Mouse (Mus musculus): ENCODE data around the gene Atg4d.
"Not testable (repeated sequence)": the region's sequence is repeated elsewhere in the genome, so short reads cannot be mapped to it uniquely, and the experiment has no call there.

Gene Atg4d

DNA sequence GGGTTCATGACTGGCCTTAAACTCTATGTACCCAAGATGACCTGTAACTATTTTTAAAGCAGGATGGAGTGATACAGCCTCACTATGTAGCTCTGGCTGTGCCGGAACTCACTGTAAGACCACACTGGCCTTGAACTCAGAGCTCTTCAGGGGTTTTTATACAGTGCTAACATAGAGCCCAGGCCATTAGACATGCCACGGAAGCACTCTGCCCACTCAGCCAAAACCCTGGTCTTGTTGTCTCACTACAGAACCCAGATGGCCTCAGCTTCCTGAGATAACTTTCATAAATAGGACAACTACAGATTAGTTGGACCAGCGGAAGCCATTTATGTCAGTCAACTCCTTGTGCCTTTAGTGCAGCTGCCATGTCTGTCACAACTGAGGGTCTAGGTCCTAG, 9.2 kb downstream of the Atg4d start:
- DNase-seq, result no peak

DNA sequence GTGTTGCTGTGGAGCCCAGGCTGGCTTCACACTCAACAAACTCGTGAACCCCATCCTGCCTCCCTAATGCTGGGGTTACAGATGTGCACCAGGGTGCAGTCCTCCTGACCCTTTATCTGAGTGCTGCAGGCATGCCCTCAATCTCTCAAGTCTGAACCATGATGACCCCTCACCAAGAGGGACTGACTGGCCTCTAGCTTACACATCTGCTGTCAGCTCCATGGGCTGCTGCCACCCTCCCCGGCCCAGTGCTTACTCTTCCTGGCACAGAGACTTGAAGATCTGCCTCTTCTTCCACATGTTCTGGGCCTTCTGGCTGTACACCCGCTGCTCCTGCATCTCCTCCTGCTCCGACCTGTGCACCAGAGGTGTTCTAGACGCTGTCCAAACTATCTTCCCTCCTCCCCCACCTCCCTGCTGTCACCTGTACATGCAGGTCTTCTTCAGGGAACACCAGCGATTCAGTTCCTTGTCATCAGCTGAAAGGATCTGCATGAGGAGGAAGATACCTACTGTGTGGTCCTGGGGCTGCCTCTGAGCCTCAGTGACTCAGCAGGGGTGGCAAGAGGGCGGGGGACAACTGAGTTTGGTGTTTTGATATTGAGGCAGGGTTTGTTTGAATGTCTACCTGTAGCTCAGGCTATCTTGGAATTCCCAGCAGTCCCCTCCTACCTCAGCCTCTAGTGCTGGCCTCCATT, 10.1 kb downstream of the Atg4d start:
- DNase-seq, result no peak

DNA sequence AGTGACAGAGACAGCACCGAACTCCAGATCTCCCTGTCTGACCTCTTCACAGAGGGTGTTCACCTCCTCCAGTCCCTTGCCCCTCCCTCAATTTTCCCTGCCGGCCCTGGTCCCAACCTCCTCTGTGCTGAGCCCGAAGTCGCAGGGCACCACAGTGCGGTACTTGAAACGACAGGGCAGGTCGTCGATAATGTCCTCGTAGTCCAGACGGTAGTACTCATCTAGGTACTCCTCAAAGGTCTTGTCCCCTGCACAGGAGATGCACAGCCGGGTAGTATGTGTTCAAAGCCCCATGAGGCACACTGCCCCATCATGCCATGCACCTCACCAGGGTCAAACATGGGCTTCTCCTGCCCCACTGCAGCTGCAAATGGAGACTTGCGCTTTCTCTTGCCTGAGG, 10.6 kb downstream of the Atg4d start:
- DNase-seq, result no peak

DNA sequence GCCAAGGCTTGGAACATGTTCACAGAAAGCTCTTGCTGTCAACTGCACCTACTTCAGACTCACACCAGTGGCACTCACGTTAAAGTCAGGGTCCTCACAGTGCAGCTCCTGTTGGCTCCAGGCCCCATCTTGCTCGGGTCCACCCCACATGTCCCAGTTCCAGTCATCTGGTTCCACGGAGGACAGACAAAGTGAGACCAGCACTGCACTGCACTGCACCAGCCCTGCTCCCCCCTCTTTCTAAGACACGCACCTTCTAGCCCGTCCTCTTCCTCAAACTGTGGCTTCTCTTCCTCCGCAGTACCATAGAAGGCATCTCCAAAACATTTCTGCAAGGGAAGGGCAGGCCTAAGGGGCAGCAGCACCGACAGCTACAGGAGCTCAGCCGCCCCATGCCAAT, 11.2 kb downstream of the Atg4d start:
- DNase-seq, result no peak

DNA sequence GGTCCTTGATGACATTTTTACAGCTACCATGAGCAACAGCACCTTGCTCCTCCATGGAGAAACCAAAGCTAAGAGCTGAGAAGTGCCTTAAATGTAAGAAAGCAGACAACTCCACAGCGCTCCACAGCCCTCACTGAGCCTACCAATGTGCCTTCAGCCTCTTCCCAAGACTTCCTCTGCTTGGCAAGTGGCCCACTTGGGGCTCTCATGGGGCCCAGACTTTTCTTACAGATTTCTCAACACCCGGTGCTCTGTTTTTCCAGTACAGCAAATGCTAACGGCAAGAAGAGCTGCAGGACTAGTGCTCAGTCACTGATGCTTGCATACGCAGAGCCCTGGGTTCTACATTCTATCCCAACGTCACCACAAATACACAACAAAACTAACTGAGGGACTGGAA, 12.7 kb downstream of the Atg4d start:
- no peak for DNase-seq

DNA sequence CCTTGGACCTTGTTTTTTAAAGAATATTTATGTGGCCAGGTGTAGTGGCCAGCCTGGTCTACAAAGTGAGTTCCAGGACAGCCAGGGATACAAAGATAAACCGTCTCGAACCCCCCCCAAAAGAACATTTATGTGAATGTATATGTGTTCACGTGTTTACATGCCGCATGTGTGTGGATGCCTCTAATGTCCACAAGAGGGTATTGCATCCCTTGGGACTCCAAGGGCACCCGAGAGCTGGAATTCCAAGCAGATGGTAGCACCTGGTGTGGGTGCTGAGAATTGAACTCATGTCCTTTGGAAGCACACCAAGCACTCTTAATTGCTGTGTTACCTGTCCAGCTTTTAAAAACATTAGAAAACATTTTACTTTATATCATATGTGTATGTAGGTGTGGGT, 18.5 kb downstream of the Atg4d start:
- DNase-seq, result no peak

DNA sequence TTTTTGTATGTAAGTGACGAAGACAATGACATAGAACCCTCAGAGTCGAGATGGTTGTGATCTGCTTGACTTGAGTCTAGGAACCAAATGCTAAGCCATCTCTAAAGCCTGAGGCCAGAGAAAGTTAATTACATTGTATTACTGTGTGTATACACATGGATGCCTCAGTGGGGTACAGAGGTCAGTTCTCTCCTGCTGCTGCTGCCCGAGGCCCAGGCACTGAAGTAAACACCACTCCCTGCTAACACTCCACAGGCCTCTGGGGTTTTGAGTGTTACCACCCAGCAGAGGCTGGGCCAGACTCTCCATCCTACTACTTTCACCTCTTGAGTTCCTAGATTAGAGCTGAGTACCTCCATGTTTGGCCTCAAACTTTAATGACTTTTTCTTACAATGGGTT, 18.9 kb downstream of the Atg4d start:
- DNase-seq, result no peak

DNA sequence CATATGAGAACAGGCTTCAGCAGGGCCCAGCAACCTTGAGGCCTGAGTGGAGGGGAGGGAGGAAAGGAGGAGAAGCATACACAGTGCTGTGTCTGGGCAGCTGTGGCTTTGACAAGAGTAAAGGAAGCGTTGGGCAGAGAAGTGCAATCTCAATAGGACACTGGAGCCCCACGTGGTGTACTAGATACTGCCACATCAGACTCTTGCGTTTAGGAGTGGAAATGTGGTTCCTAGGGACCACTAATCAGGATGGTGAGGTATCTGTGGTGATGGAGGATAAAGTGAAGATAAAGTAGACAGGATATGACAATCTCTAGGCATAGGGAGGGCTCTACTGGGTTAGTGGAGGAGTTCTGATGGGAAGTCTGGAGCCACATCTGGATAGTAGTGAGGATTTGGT, 21.7 kb downstream of the Atg4d start:
- DNase-seq, result no peak

DNA sequence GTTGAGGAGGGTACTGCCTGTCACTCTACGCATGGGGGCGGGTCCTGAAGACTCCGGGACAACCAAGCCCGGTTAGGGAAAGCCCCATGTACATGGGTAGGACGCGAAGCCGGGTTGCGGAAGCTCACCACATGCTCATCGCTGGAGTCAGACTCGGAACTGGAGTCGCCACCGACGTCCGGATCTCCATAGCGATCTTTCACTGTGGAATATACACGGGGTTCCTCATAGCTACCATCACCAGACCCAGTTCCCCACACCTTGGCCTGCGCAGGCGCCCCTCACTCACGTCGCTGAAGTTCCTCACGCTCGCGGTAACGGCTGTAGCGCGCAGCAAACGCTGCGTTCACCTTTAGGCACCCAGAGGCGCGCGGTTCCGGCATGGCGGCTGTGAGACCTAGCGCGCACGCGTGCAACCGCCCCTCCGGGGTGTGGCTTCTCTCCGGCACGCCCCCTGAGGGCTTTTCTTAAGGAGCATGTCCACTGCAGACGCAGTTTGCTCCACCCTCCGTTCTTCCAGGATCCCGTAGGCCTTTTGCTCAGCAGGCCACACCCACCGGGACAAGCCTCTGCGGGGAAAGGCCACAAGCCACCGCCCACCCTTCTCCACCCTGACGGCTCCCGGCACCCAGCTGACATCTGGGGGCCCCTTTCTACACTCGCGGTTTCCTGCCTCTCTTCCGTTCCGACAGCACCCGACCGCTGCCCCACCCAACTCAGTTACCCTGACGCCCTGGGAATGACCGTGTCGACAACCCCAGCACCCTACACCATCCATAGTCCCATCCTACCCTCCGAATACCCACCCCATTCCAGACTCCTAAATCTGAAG, 22.7 kb downstream of the Atg4d start, which contains the start of gene Kri1:
Gene Kri1, minus strand, starts transcription at position 399 of the 832 bp plus-strand sequence.
- DNase-seq, result peak; percentile 98

DNA sequence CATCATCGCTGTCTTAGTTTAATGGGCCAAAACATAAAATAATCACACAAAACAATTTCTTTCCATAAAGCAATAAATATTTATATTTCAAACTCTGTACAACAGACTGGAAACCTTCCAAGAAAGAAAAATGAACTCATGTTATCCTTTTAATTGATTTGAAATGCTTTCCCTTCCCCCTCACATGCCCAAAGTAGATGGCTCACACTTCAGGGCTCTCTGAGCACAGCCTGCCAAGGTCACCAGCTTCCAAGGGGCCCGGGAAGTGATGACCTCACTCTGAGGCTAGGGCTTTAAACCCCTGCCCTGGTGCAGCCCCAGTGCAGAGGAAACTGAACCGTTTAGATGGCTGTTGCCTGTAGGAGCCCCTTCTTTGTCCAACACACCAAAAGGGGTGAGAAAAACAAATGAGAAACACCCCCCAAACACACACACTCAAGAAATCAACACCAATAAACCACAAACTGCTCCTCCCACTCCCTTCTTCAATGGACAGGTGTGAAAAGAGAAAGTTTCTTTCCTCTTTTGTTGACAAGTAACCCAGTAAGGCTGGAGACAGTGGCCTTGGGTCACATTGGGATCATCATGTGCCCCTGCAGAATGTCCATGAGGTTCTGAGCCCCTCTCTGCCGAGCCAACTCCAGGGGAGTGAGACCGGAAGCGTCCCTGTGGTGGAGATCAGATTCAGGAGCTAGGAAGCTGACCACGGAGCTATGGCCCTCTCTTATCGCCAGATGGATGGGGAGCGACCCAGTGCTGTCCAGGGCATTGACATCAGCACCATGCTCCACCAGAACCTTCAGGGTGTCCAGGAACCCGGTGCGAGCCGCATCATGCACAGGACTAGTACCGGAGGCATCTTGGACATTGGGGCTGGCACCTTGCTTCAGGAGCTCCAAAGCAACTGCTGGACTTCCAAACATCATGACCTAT, 23.6 kb downstream of the Atg4d start:
- DNase-seq, result peak in 1 of 2 experiments; percentile 36

DNA sequence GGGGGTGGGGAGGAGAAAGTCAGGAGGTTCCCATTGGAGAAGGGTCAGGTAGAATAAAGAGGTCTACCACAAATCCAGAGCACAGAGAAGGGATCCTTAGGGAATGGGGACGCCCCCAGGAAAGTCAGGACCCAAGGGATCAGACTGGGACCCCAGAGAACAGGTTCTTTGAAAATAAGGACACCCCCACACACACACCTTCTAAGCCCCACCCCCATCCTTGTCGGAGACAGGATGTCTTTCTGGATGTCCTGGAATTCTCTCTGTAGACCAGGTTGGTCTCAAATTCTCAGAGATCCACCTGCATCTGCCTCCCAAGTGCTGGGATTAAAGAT, 24.2 kb downstream of the Atg4d start:
- DNase-seq, result no peak

DNA sequence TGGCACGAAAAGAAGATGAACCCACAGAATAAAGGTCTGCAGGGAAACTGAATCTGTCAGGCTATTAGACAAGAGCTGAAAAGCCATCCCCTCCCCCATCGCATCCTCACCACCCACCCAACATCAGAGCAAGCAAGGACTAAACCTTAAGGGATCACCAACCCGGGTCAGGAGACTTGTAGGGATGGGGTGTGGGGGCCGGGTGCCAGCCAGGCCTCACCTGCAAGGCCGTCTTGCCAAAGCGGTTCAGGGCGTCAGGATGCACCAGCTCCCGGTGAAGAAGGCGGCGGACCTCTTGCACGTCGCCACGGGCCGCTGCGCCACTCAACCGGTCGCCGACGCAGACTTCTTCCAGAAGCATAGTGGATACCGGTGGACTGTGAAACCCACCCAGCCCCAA, 25.5 kb downstream of the Atg4d start:
- peak; percentile 75 to 77 for DNase-seq

DNA sequence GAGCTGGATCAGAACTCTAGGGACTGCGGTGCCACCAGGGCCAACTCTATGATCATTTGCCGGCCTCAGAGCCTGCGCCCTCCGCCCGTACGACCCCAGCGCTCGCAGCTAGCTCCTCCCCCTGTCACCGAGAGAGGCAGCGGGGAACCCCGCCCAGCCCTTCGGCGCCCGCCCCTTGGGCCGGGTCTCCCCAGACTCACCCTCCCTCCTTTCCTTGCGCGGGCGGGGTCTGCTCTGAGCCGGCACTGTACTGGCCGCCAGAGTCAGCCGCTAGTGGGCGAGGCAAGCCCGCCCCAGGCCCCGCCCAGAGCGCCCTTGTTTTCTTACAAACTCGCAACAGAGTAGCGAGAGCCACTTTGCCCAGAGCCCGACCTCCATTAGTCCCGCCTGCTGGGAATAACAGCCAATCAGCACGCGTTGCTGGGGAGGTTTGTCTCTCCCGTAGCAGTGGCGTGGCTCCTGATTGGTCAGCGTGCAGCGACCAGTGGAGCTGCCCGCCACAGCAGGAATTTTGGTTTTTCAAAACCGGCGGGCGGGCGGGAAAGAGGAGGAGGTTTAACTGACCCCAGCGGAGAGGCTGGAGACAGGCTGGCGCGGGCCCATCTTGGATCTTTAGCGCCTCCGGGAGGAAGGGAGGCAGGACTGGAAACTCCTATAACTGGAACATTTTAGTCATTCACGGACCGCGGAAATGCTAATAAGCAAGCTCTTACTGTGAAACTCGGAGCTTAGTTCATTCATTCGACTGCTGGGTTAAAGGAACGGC, 26.1 kb downstream of the Atg4d start, which contains the start of gene Cdkn2d:
Gene Cdkn2d, minus strand, starts transcription at position 386 of the 766 bp plus-strand sequence.
- peak; percentile 100 for DNase-seq

DNA sequence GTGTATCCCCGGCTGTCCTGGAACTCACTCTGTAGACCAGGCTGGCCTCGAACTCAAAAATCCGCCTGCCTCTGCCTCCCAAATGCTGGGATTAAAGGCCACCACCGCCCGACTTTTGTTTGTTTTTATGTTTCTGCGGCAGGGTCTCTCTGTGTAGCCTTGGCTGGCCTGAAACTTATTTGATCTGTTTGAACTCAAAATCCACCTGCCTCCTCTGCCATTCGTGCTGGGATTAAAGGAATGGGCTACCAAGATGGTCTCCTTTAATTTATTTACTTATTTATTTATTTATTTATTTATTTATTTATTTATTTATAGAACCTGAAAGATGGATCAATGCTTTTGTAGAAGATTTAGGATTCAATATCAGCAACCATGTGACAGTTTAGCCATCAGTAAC, 26.8 kb downstream of the Atg4d start:
- not testable (repeated sequence) for DNase-seq

DNA sequence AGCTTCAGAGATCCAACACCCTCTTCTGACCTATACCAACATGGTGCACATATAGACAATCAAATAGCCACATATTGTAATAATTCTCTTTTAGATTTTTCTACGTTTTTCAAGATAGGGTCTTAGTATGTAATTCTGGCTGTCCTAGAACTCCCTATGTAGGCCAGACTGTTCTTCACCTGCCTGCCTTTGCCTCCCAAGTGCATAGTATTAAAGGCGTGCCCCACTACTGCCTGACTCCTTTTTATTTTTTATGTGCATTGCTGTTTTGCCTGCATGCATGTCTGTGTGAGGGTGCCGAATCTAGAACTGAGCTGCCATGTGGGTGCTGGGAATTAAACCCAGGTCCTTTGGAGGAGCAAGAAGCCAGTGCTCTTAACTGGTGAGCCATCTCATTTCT, 27.2 kb downstream of the Atg4d start:
- DNase-seq, result no peak

DNA sequence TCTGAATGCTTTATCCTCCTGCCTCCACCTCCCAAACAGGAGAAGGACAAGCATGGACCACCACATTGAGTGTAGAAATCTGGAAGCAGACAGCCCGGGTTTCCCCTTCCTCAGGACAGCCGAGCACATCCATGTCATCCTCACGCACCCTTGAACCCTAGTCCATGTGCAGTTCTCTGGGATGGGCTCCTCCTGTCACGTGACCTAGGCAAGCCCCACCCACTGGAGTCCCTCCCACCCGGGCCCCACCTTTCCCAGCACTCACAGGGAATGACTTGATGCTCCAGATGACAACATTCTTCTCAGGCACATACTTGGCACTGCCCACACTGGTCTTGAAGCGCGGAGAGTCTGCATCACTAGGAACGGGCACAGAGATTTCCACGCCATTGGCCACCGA, 33.9 kb downstream of the Atg4d start:
- no peak for DNase-seq

DNA sequence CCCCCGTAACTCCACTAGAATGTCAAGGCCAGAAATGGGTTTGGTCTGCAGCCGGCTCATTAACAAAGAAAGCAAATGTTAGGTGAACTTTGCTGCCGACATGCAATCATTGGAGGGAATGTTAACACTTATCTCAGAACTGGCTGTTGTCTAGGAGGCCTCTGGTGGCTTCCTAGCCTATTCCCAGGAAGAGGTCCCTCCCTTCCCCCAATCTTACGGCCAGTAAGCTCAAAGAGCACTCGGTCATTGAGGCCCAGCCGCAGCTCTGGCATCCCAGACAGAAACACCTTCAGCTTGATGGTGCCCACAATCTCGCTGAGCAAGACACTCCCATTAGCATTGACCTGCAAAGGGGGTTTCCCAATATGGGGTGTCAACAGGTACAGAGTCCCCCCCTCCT, 40.0 kb downstream of the Atg4d start:
- DNase-seq, result no peak

DNA sequence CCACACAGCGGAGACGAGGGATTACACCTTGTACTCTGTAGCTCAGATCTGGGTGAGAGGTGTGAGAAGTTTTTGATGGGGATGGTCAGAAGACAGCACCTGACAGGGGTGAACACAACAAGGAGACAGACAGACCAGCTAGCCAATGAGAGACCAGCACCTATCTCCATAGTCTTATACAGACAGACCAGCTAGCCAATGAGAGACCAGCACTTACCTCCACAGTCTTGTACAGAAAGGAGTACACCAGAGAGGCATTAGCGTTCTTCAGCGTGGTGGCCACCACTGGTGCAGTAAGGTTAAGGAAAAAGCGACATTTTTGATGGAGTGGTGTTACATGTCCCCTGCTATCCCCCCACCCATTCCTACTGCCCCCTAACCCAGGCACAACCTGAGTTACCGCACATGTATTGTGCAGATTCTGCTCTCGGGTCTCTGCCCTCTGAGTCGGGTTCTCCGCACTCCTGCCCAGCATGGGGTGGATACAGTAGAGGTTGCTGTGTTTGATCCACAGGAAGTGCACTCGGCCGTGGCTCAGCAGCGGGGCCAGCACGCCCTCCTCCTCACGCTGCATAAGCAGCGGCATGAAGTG, 44.2 kb downstream of the Atg4d start:
- DNase-seq, result no peak

DNA sequence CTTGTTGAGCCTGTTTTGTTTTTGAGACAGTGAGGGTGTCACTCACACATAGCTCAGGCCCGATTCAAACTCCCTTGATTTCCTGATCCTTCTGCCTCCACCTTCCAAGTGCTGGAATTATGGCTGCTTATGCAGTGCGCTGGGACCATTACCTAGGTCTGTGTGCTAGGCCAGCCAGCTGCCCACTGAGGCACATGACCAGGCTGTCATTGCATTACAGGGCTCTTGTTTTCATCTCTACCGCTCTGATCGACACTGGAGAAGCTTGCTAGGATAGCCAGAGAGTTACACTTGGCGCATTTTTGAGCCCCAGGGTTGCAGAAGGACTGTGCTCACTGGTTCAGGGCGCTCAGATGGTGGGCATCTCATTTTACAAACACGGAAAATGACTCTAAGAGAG, 46.6 kb downstream of the Atg4d start:
- no peak for DNase-seq

DNA sequence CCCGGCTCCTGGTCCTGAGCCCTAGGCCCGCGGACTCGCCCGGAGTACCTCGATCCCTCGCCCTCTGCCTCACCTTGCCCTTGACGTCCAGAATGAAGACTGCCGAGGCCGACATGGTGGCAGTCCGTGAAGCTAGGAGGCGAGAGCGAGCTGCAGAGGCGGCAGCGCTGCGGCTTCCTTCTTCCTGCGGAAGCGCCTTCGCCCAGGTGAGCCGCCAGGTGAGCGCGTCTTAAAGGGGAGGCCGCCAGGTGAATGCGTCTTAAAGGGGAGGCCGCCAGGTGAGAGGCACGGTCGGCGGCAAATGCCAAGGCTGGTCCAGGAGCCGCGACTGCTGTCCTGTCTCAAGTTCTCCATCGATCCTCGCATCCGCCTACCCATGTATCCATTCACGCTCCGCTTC, 47.0 kb downstream of the Atg4d start, which contains the start of gene Ap1m2:
Gene Ap1m2, minus strand, starts transcription at position 204 of the 400 bp plus-strand sequence.
- peak in 1 of 2 experiments; percentile 18 for DNase-seq

DNA sequence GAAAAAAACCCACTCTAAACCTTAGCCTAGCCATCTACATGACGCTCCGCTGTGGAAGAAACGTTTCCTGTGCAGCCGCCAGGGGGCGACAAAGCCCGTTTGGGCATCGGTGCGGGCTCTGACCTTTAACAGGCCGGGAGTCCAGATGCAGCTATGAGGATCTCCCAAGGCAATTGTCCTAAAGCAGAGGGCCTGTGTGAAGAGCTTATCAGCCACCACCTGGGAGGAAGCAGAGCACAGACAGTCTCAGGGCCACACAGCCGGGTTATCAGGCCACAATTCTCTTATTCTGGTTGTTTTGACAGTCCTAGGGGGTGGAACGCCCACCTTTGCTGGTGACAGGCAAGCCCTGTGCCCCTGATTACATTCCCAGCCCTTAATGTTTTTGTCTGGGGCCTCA, 48.3 kb downstream of the Atg4d start:
- DNase-seq, result peak; percentile 95 to 96
